Mouse (Mus musculus) limb, embryonic 14.5 days (tissue): Measurements from ENCODE around the gene Arid2. TPM values are rescaled to one million over a fixed set of nuclear protein-coding genes. Genes with fewer than 3 reads are reported as not detected.

ENCODE experiments used
- ATAC-seq: fragments of 200-750 bp; cut with Nextera tagmentation; 2 replicates; pipeline ENCODE4 v1.8.0; 2017; ENCODE audit warnings: low read depth, moderate number of reproducible peaks, moderate TSS enrichment; ENCODE audit not compliant: low FRiP score
- DNase-seq: peaks from one replicate; pipeline ENCODE4 v3.0.0-alpha.2; 2015; ENCODE audit warnings: low spot score
- H3K27ac ChIP-seq: fragments of 300-500 bp; sonication (generic); replicated peaks from 2 replicates; pipeline ENCODE4 v1.5.1; 2014; ENCODE audit warnings: low read depth, mild to moderate bottlenecking, low read length, moderate library complexity, mixed read lengths
- H3K27me3 ChIP-seq: fragments of 300-500 bp; sonication (generic); 2 replicates; pipeline ENCODE4 v1.6.1; 2014; ENCODE audit warnings: low read length, mixed read lengths; ENCODE audit not compliant: control insufficient read depth, insufficient read depth
- H3K36me3 ChIP-seq: fragments of 300-500 bp; sonication (generic); 2 replicates; pipeline ENCODE4 v1.6.1; 2014; ENCODE audit warnings: mild to moderate bottlenecking, low read length, moderate library complexity, mixed read lengths; ENCODE audit not compliant: control insufficient read depth, insufficient read depth
- H3K4me1 ChIP-seq: fragments of 300-500 bp; sonication (generic); 2 replicates; pipeline ENCODE4 v1.6.1; 2014; ENCODE audit warnings: antibody characterized with exemption, low read length, mixed read lengths; ENCODE audit not compliant: control insufficient read depth, insufficient read depth
- H3K4me2 ChIP-seq: fragments of 300-500 bp; sonication (generic); replicated peaks from 2 replicates; pipeline ENCODE4 v1.6.1; 2014; ENCODE audit warnings: low read depth, mild to moderate bottlenecking, low read length, moderate library complexity; ENCODE audit not compliant: severe bottlenecking
- H3K4me3 ChIP-seq: fragments of 300-500 bp; sonication (generic); replicated peaks from 2 replicates; pipeline ENCODE4 v1.5.1; 2014; ENCODE audit warnings: low read length
- H3K9ac ChIP-seq: fragments of 300-500 bp; sonication (generic); 2 replicates; pipeline ENCODE4 v1.6.1; 2014; ENCODE audit warnings: mild to moderate bottlenecking, low read depth, low read length, moderate library complexity; ENCODE audit not compliant: severe bottlenecking
- H3K9me3 ChIP-seq: fragments of 300-500 bp; sonication (generic); 2 replicates; pipeline ENCODE4 v1.6.1; 2016; ENCODE audit warnings: low read length; ENCODE audit not compliant: control insufficient read depth
- POLR2A ChIP-seq: fragments of 200-500 bp; IDR thresholded peaks from 2 replicates; pipeline ENCODE4 v1.8.0; 2012; ENCODE audit warnings: inconsistent platforms, mild to moderate bottlenecking, moderate library complexity, borderline replicate concordance; ENCODE audit not compliant: insufficient read depth, insufficient read length; ENCODE audit errors: extremely low read depth
- WGBS: fragments of 180-500 bp; shearing (Covaris S2); extraction: QIAGEN DNeasy Blood & Tissue Kit; methylation state at CpG from one replicate; pipeline ENCODE4 v1.1.7; 2014; 5-methylcytosine and 5-hydroxymethylcytosine counted together
- polyA plus RNA-seq, 2 experiments: library from polyadenylated mRNA; depleted of rRNA in 1 of 2; stranded (reverse) in 1 of 2; unstranded in 1 of 2; fragments of >200 nt; fragmentation: Nextera tagmentation in 1 of 2; extraction: Ambion mirVana in 1 of 2; gene quantifications; 2 replicates each; pipeline versions ENCODE4 v1.2.1 to v1.2.3; 2012 to 2014

Gene Arid2
- polyA plus RNA-seq, 2 experiments = 28.7 to 30.9 TPM

GRCm38 (mm10) chr15:96342871-96343270 lies 55.6 kb downstream of the Arid2 start:
- no peak for DNase-seq
- H3K4me1 ChIP-seq = 0 out of 2 replicates have a peak, but pooled peaks cover 5% of the 10 kb centered on the region
- TF ChIP-seq POLR2A = no peak
- 82% methylated on average over 3 of the region's 3 CpGs for WGBS
- H3K4me2 ChIP-seq = no peak overlapping the region
- H3K27me3 ChIP-seq = no peaks in the 10 kb centered on the region
- H3K27ac ChIP-seq = no peak overlapping the region
- H3K36me3 ChIP-seq = no peaks in the 10 kb centered on the region
- H3K9ac ChIP-seq = no peak overlapping the region
- no peak for ATAC-seq
- H3K9me3 ChIP-seq = no peaks in the 10 kb centered on the region
- no peak overlapping the region for H3K4me3 ChIP-seq

- H3K4me1 ChIP-seq = 0 out of 2 replicates have a peak, but pooled peaks cover 5% of the 10 kb centered on the region
- no peaks in the 10 kb centered on the region for H3K36me3 ChIP-seq
- H3K27me3 ChIP-seq = no peaks in the 10 kb centered on the region
- no peaks in the 10 kb centered on the region for H3K9me3 ChIP-seq
- H3K4me3 ChIP-seq = no peak overlapping the region
- ATAC-seq = no peak
- no peak overlapping the region for H3K4me2 ChIP-seq
- H3K9ac ChIP-seq = no peak overlapping the region
- TF ChIP-seq POLR2A = no peak
- DNase-seq = no peak
- WGBS = 68% methylated on average over 5 of the region's 7 CpGs
- no peak overlapping the region for H3K27ac ChIP-seq
Measured at GRCm38 (mm10) chr15:96344591-96345285, 57.4 kb downstream of the Arid2 start.

GRCm38 (mm10) chr15:96345312-96345849 lies 58.1 kb downstream of the Arid2 start:
- no peak overlapping the region for H3K27ac ChIP-seq
- DNase-seq (peak; percentile 34), ATAC-seq (no peak; the same call in 1 of the 2 replicates)
- 0 out of 2 replicates have a peak, but pooled peaks cover 5% of the 10 kb centered on the region for H3K4me1 ChIP-seq
- 61% methylated on average over 6 of the region's 6 CpGs for WGBS
- no peak overlapping the region for H3K9ac ChIP-seq
- no peak for TF ChIP-seq POLR2A
- no peaks in the 10 kb centered on the region for H3K9me3 ChIP-seq
- no peaks in the 10 kb centered on the region for H3K27me3 ChIP-seq
- H3K4me3 ChIP-seq = no peak overlapping the region
- H3K4me2 ChIP-seq = no peak overlapping the region
- peaks cover 6% of the 10 kb centered on the region for H3K36me3 ChIP-seq

GRCm38 (mm10) chr15:96351432-96351831 lies 64.1 kb downstream of the Arid2 start:
- Histone ChIP-seq H3K36me3 (peaks cover 43% of the 10 kb centered on the region), H3K4me1 (no peaks in the 10 kb centered on the region), H3K27ac (no peak overlapping the region), H3K4me3 (no peak overlapping the region), H3K9ac (no peak overlapping the region), H3K27me3 (no peaks in the 10 kb centered on the region), H3K9me3 (peaks cover 6% of the 10 kb centered on the region; the same call in 1 of the 2 replicates), H3K4me2 (no peak overlapping the region)
- WGBS = 90% methylated on average over 9 of the region's 9 CpGs
- TF ChIP-seq POLR2A = no peak
- no peak for DNase-seq
- ATAC-seq = no peak

GRCm38 (mm10) chr15:96358871-96359270 lies 71.6 kb downstream of the Arid2 start:
- no peaks in the 10 kb centered on the region for H3K9me3 ChIP-seq
- H3K4me3 ChIP-seq = no peak overlapping the region
- no peak overlapping the region for H3K9ac ChIP-seq
- DNase-seq (no peak), ATAC-seq (no peak)
- no peak overlapping the region for H3K4me2 ChIP-seq
- peaks cover 66% of the 10 kb centered on the region for H3K36me3 ChIP-seq
- WGBS = 94% methylated on average over 6 of the region's 6 CpGs
- TF ChIP-seq POLR2A = no peak
- no peaks in the 10 kb centered on the region for H3K4me1 ChIP-seq
- H3K27me3 ChIP-seq = no peaks in the 10 kb centered on the region
- no peak overlapping the region for H3K27ac ChIP-seq
